12 mouse cellular contexts compared by ENCODE assay signal in genomic region chr12:99209801-99210200, GRCm38 (mm10).
DNase-seq lines count a peak whose midpoint lies in the region.
"Had no signal": no experiment of that assay in that cellular context is flagged by ENCODE, and none has a peak within 500 bp of the region (broad histone marks: within the 10 kb centered on the region; RNA-seq: fewer than 3 reads in every experiment).

No protein-coding gene starts in this region.

- peak; percentile 62 to 73 for DNase-seq in cerebellum, postnatal 25 days
- no peak for DNase-seq in cerebellum, postnatal 4 days (ENCODE audit: low spot score in 2 of 2)
- peak; percentile 18 for DNase-seq in NIH3T3 (ENCODE audit: low read depth)
- no peak for DNase-seq in kidney, postnatal 14 days
- DNase-seq: adrenal gland, adult 2 months; adrenal gland, adult 8-10 months; adrenal gland, postnatal 10 days; adrenal gland, postnatal 14 days; adrenal gland, postnatal 25 days; B cell, adult 2 months; cerebellum, adult 11 months; cerebellum, adult 11-12 months had no signal

Comparison
In these comparisons a context has a peak if more than half of its experiments do, and no peak if none do; other contexts are left out.
1. DNase-seq: peak in cerebellum, postnatal 25 days (2 of 2) and NIH3T3 (single experiment); none in cerebellum, postnatal 4 days (0 of 2) and kidney, postnatal 14 days (single experiment).